Comparison of ENCODE assay signal across 24 mouse cellular contexts in the genomic region with DNA sequence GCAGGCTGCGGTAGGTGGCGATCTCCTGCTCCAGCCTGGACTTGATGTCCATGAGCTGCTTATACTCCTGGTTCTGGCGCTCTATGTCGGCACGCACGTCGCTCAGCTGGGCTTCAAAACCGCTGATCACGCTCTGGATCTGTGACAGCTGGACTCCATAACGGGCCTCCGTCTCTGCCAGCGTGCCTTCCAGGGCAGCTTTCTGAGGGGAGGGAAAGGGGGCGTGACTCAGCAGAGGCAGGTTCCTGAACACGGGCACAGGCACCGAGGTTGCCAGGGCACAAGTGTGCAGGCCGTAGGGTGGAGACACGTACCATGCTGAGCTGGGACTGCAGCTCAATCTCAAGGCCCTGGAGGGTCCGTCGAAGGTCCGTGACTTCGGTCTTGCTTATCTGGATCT. TPM values are rescaled to one million over a fixed set of nuclear protein-coding genes. Genes with fewer than 3 reads are reported as not detected.
DNase-seq lines count a peak whose midpoint lies in the region; ATAC-seq and TF ChIP-seq lines count a peak whose summit lies in the region.
"Had no signal": no experiment of that assay in that cellular context is flagged by ENCODE, and none has a peak within 500 bp of the region (broad histone marks: within the 10 kb centered on the region; RNA-seq: fewer than 3 reads in every experiment).

No protein-coding gene starts in this region.

- H3K4me3 ChIP-seq in heart, adult 2 months: no peak overlapping the region
- no peak overlapping the region for H3K4me3 ChIP-seq in intestine, postnatal 0 days (ENCODE audit: low read depth, low read length)
- H3K4me3 ChIP-seq: embryonic facial prominence, embryonic 15.5 days; forebrain, embryonic 10.5 days; heart, embryonic 15.5 days; hindbrain, embryonic 10.5 days; limb, embryonic 12.5 days; liver, embryonic 13.5 days; lung, embryonic 15.5 days; midbrain, embryonic 13.5 days had no signal

- no peaks in the 10 kb centered on the region for H3K9me3 ChIP-seq in intestine, postnatal 0 days (ENCODE audit: control insufficient read depth)
- H3K9me3 ChIP-seq: embryonic facial prominence, embryonic 15.5 days; forebrain, embryonic 10.5 days; heart, embryonic 15.5 days; hindbrain, embryonic 10.5 days; limb, embryonic 12.5 days; liver, embryonic 13.5 days; lung, embryonic 15.5 days; midbrain, embryonic 13.5 days had no signal

- no peak for ATAC-seq in intestine, postnatal 0 days
- ATAC-seq: midbrain, embryonic 13.5 days had no signal

- H3K36me3 ChIP-seq in heart, adult 2 months (ENCODE audit: control insufficient read depth, insufficient read depth, low read length): no peaks in the 10 kb centered on the region
- no peaks in the 10 kb centered on the region; the same call in 1 of the 2 replicates for H3K36me3 ChIP-seq in intestine, postnatal 0 days (ENCODE audit: control insufficient read depth, insufficient read depth)
- H3K36me3 ChIP-seq: embryonic facial prominence, embryonic 15.5 days; forebrain, embryonic 10.5 days; heart, embryonic 15.5 days; hindbrain, embryonic 10.5 days; limb, embryonic 12.5 days; liver, embryonic 13.5 days; lung, embryonic 15.5 days; midbrain, embryonic 13.5 days had no signal

- 81% methylated on average over 21 of the region's 21 CpGs for WGBS in heart, adult 2 months
- 46% methylated on average over 21 of the region's 21 CpGs for WGBS in intestine, postnatal 0 days

- H3K9ac ChIP-seq in heart, adult 2 months (ENCODE audit: low read depth, low read length): no peak overlapping the region
- H3K9ac ChIP-seq in intestine, postnatal 0 days (ENCODE audit: low read depth, low read length): no peak overlapping the region
- H3K9ac ChIP-seq: embryonic facial prominence, embryonic 15.5 days; heart, embryonic 15.5 days; limb, embryonic 12.5 days; liver, embryonic 13.5 days; lung, embryonic 15.5 days; midbrain, embryonic 13.5 days had no signal

- H3K27me3 ChIP-seq in heart, adult 2 months (ENCODE audit: control insufficient read depth, insufficient read depth, low read length): peaks cover 3% of the 10 kb centered on the region; the same call in 1 of the 2 replicates
- H3K27me3 ChIP-seq in intestine, postnatal 0 days (replicated peaks; ENCODE audit: control insufficient read depth, insufficient read depth, low read length): 0 out of 2 replicates have a peak, but pooled peaks cover 4% of the 10 kb centered on the region

- TF ChIP-seq POLR2A in heart, adult 2 months (IDR thresholded peaks at IDR 0.05; ENCODE audit: insufficient read depth, low read depth, low read length): no peak

- no peaks in the 10 kb centered on the region for H3K79me2 ChIP-seq in heart, adult 2 months (replicated peaks; ENCODE audit: control insufficient read depth, insufficient read depth, low read length)

- DNase-seq in heart, adult 11 months: peak; percentile 89
- DNase-seq in heart, adult 2 months: no peak
- peak; percentile 61 for DNase-seq in urinary bladder, postnatal 14 days (ENCODE audit: low spot score)
- DNase-seq in urinary bladder, adult 2 months (ENCODE audit: low spot score): no peak
- DNase-seq in frontal cortex, adult 2 months (ENCODE audit: extremely low spot score in 1 of 2, low spot score in 1 of 2): no peak
- no peak for DNase-seq in yolk sac, embryonic 10.5 days (ENCODE audit: low spot score)
- DNase-seq: cerebellum, adult 9-11 months; heart, adult 18-20 months; liver, embryonic 13.5 days; right cerebral cortex, postnatal 25 days; thymus, adult 2 months had no signal

- TF ChIP-seq CTCF in heart, adult 2 months (IDR thresholded peaks at IDR 0.05): no peak
- TF ChIP-seq CTCF in intestine, postnatal 0 days (IDR thresholded peaks at IDR 0.05; ENCODE audit: low read depth): no peak

- intact Hi-C loops in heart, adult 2 months (cut with DNase I): no loop called here

- H3K4me1 ChIP-seq in heart, adult 2 months (ENCODE audit: control insufficient read depth, insufficient read depth, low read length): no peaks in the 10 kb centered on the region; the same call in 1 of the 2 replicates
- H3K4me1 ChIP-seq in intestine, postnatal 0 days (replicated peaks; ENCODE audit: control insufficient read depth, insufficient read depth, low read length): peaks cover 6% of the 10 kb centered on the region; the same call in 1 of the 2 replicates
- H3K4me1 ChIP-seq: liver, embryonic 13.5 days had no signal

- TF ChIP-seq EP300 in heart, adult 2 months (IDR thresholded peaks at IDR 0.05; ENCODE audit: insufficient read depth, low read depth, low read length): no peak

- H3K4me2 ChIP-seq in intestine, postnatal 0 days (replicated peaks; ENCODE audit: low read depth): 0 out of 2 replicates have a peak overlapping the region, but pooled peaks have one; percentile 10
- H3K4me2 ChIP-seq: embryonic facial prominence, embryonic 15.5 days; heart, embryonic 15.5 days; limb, embryonic 12.5 days; liver, embryonic 13.5 days; lung, embryonic 15.5 days; midbrain, embryonic 13.5 days had no signal

- no peak overlapping the region for H3K27ac ChIP-seq in heart, adult 2 months
- H3K27ac ChIP-seq in intestine, postnatal 0 days (ENCODE audit: low read depth, low read length): no peak overlapping the region
- H3K27ac ChIP-seq: embryonic facial prominence, embryonic 15.5 days; forebrain, embryonic 10.5 days; heart, embryonic 15.5 days; hindbrain, embryonic 10.5 days; limb, embryonic 12.5 days; liver, embryonic 13.5 days; lung, embryonic 15.5 days; midbrain, embryonic 13.5 days had no signal

RNA-seq across cellular contexts. Expression of gene Krt15, which starts 5.2 kb away (rescaled TPM):
- under 1 TPM in 1 of 2 experiments, not detected in 1; 0.23 TPM for total RNA-seq in heart, adult 2 months (2021)
- 0.26 and 5.0 TPM in 2 replicates for polyA plus RNA-seq in heart, adult 2 months (2012; rRNA removed)
- 622 and 677 TPM in 2 replicates for polyA plus RNA-seq in urinary bladder, adult 2 months (2012; rRNA removed)
- 1.2 and 1.5 TPM in 2 replicates for polyA plus RNA-seq in intestine, postnatal 0 days (2015; fragmentation: Nextera tagmentation; extraction: Ambion mirVana)
- not detected in 2 replicates for polyA plus RNA-seq in frontal cortex, adult 2 months (2012; rRNA removed)
- total RNA-seq: adrenal gland, adult 18-20 months; megakaryocyte progenitor cell, adult 5-6 weeks had no signal
- polyA plus RNA-seq: neural tube, embryonic 14.5 days had no signal

RNA-seq across cellular contexts. Expression of gene Krt19, which starts 7.5 kb away (rescaled TPM):
- total RNA-seq in heart, adult 2 months (2021): 1 to 10 TPM; 6.9 to 8.5 TPM
- polyA plus RNA-seq in heart, adult 2 months (2012; rRNA removed): 8.0 and 27.0 TPM in 2 replicates
- polyA plus RNA-seq in urinary bladder, adult 2 months (2012; rRNA removed): 814 and 933 TPM in 2 replicates
- 491 and 533 TPM in 2 replicates for polyA plus RNA-seq in intestine, postnatal 0 days (2015; fragmentation: Nextera tagmentation; extraction: Ambion mirVana)
- 1.6 and 3.7 TPM in 2 replicates for polyA plus RNA-seq in frontal cortex, adult 2 months (2012; rRNA removed)
- total RNA-seq: layer of hippocampus, adult 18-20 months; megakaryocyte progenitor cell, adult 5-6 weeks had no signal

RNA-seq across cellular contexts. Expression of gene Krt13, which starts 19.6 kb away (rescaled TPM):
- not detected for total RNA-seq in heart, adult 2 months (2021)
- not detected in 2 replicates for polyA plus RNA-seq in heart, adult 2 months (2012; rRNA removed)
- 0.37 and 0.91 TPM in 2 replicates for polyA plus RNA-seq in urinary bladder, adult 2 months (2012; rRNA removed)
- polyA plus RNA-seq in intestine, postnatal 0 days (2015; fragmentation: Nextera tagmentation; extraction: Ambion mirVana): not detected in 2 replicates
- not detected in 2 replicates for polyA plus RNA-seq in frontal cortex, adult 2 months (2012; rRNA removed)
- total RNA-seq: adrenal gland, adult 18-20 months; heart, adult 18-20 months; layer of hippocampus, adult 18-20 months; megakaryocyte progenitor cell, adult 5-6 weeks had no signal
- polyA plus RNA-seq: forebrain, embryonic 10.5 days; limb, embryonic 12.5 days; neural tube, embryonic 14.5 days had no signal

RNA-seq across cellular contexts. Expression of gene Krt36, which starts 35.5 kb away (rescaled TPM):
- not detected for total RNA-seq in heart, adult 2 months (2021)
- 0.15 TPM in 1 of 2 replicates, not detected in the other for polyA plus RNA-seq in heart, adult 2 months (2012; rRNA removed)
- 0.22 and 0.33 TPM in 2 replicates for polyA plus RNA-seq in urinary bladder, adult 2 months (2012; rRNA removed)
- polyA plus RNA-seq in intestine, postnatal 0 days (2015; fragmentation: Nextera tagmentation; extraction: Ambion mirVana): 0.09 and 0.16 TPM in 2 replicates
- not detected in 2 replicates for polyA plus RNA-seq in frontal cortex, adult 2 months (2012; rRNA removed)
- total RNA-seq: heart, adult 18-20 months; layer of hippocampus, adult 18-20 months; megakaryocyte progenitor cell, adult 5-6 weeks had no signal
- polyA plus RNA-seq: forebrain, embryonic 10.5 days; heart, embryonic 15.5 days; hindbrain, embryonic 10.5 days; liver, embryonic 13.5 days; midbrain, embryonic 13.5 days; neural tube, embryonic 14.5 days had no signal

RNA-seq across cellular contexts. Expression of gene Krt35, which starts 44.9 kb away (rescaled TPM):
- total RNA-seq in heart, adult 2 months (2021): not detected
- polyA plus RNA-seq in heart, adult 2 months (2012; rRNA removed): not detected in 2 replicates
- 0.04 and 0.06 TPM in 2 replicates for polyA plus RNA-seq in urinary bladder, adult 2 months (2012; rRNA removed)
- polyA plus RNA-seq in intestine, postnatal 0 days (2015; fragmentation: Nextera tagmentation; extraction: Ambion mirVana): 0.26 and 0.44 TPM in 2 replicates
- polyA plus RNA-seq in frontal cortex, adult 2 months (2012; rRNA removed): not detected in 2 replicates
- total RNA-seq: adrenal gland, adult 18-20 months; ES-E14; heart, adult 18-20 months; layer of hippocampus, adult 18-20 months; megakaryocyte progenitor cell, adult 5-6 weeks had no signal
- polyA plus RNA-seq: forebrain, embryonic 10.5 days; heart, embryonic 15.5 days; hindbrain, embryonic 10.5 days; liver, embryonic 13.5 days; lung, embryonic 15.5 days; midbrain, embryonic 13.5 days; neural tube, embryonic 14.5 days had no signal

Comparison
In these comparisons a context has a peak if more than half of its experiments do, and no peak if none do; other contexts are left out.
1. DNase-seq: peak in heart, adult 11 months (single experiment) and urinary bladder, postnatal 14 days (single experiment); none in heart, adult 2 months (0 of 2), urinary bladder, adult 2 months (single experiment), frontal cortex, adult 2 months (0 of 2) and yolk sac, embryonic 10.5 days (single experiment).
2. RNA of gene Krt15, which starts 5.2 kb away (polyA plus RNA-seq): 622 to 677 TPM in urinary bladder, adult 2 months; 0.26 to 5.0 TPM in heart, adult 2 months, 1.2 to 1.5 TPM in intestine, postnatal 0 days and not detected in frontal cortex, adult 2 months; every median in the first group is over 100 times any median in the second.
3. RNA of gene Krt19, which starts 7.5 kb away (polyA plus RNA-seq): 814 to 933 TPM in urinary bladder, adult 2 months and 491 to 533 TPM in intestine, postnatal 0 days; 8.0 to 27.0 TPM in heart, adult 2 months and 1.6 to 3.7 TPM in frontal cortex, adult 2 months; every median in the first group is over 10 times any median in the second.